Mouse (Mus musculus): ENCODE results near the gene Slc9a8. TPM values are rescaled to one million over a fixed set of nuclear protein-coding genes. Genes with fewer than 3 reads are reported as not detected.

Gene Slc9a8
- polyA plus RNA-seq, 1 experiment from 2014 or later = 9.3 TPM

GRCm38 (mm10) chr2:167512365-167512764 is 90.9 kb downstream of the Slc9a8 start:
- 86% methylated on average over 9 of the region's 9 CpGs for WGBS (ENCODE audit: insufficient replicate concordance)
- Histone ChIP-seq H3K4me2 (ENCODE audit: low read depth, low read length) (no peak overlapping the region), H3K4me3 (ENCODE audit: low read depth, low read length) (no peak overlapping the region), H3K27me3 (ENCODE audit: insufficient read depth, low read length) (no peaks in the 10 kb centered on the region), H3K27ac (ENCODE audit: low read depth) (no peak overlapping the region), H3K4me1 (ENCODE audit: insufficient read depth) (peaks cover 10% of the 10 kb centered on the region), H3K9me3 (ENCODE audit: low read length) (no peaks in the 10 kb centered on the region), H3K36me3 (replicated peaks; ENCODE audit: insufficient read depth, low read length) (peaks cover 95% of the 10 kb centered on the region), H3K9ac (replicated peaks) (no peak overlapping the region)
- ATAC-seq (no peak), DNase-seq (no peak)
- TF ChIP-seq EP300 (IDR thresholded peaks at IDR 0.05; ENCODE audit: low read depth) (no peak), CTCF (IDR thresholded peaks at IDR 0.05; ENCODE audit: low read depth) (no peak)

GRCm38 (mm10) chr2:167512970-167513369 is 91.5 kb downstream of the Slc9a8 start:
- H3K9ac ChIP-seq (replicated peaks) = no peak overlapping the region
- WGBS (ENCODE audit: insufficient replicate concordance) = 87% methylated on average over 5 of the region's 5 CpGs
- H3K4me3 ChIP-seq (ENCODE audit: low read depth, low read length) = no peak overlapping the region
- ATAC-seq = no peak
- H3K4me1 ChIP-seq (ENCODE audit: insufficient read depth) = peaks cover 7% of the 10 kb centered on the region
- H3K27me3 ChIP-seq (ENCODE audit: insufficient read depth, low read length) = no peaks in the 10 kb centered on the region
- DNase-seq = no peak
- H3K9me3 ChIP-seq (ENCODE audit: low read length) = no peaks in the 10 kb centered on the region
- no peak overlapping the region for H3K4me2 ChIP-seq (ENCODE audit: low read depth, low read length)
- no peak overlapping the region for H3K27ac ChIP-seq (ENCODE audit: low read depth)
- TF ChIP-seq CTCF (IDR thresholded peaks at IDR 0.05; ENCODE audit: low read depth) (peak; percentile 74), EP300 (IDR thresholded peaks at IDR 0.05; ENCODE audit: low read depth) (no peak)
- H3K36me3 ChIP-seq (replicated peaks; ENCODE audit: insufficient read depth, low read length) = peaks cover 95% of the 10 kb centered on the region

DNA sequence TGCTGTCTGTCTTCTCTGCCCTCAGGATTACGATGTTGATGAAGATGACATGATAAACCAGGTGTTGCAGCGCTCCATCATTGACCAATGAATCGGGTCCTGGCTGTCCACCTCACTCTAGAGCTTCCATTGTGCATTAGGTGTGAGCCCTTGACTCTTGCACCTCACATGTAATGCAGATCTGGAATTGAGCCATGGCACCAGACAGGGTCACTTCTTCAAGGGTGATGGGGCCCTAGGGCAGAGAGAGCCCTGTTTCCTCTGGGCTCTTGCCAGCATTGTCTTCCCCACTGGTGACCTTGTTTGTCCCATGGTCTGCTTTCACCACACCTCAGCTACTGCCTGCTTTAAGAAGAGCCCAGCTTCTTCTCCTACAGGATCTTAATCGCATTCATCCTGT is 93.1 kb downstream of the Slc9a8 start:
- 96% methylated on average over 4 of the region's 4 CpGs for WGBS (ENCODE audit: insufficient replicate concordance)
- DNase-seq (no peak), ATAC-seq (no peak)
- peaks cover 7% of the 10 kb centered on the region for H3K4me1 ChIP-seq (ENCODE audit: insufficient read depth)
- no peak overlapping the region for H3K4me3 ChIP-seq (ENCODE audit: low read depth, low read length)
- H3K27me3 ChIP-seq (ENCODE audit: insufficient read depth, low read length) = no peaks in the 10 kb centered on the region
- H3K9ac ChIP-seq (replicated peaks) = no peak overlapping the region
- peaks cover 83% of the 10 kb centered on the region for H3K36me3 ChIP-seq (replicated peaks; ENCODE audit: insufficient read depth, low read length)
- no peak for TF ChIP-seq EP300 (IDR thresholded peaks at IDR 0.05; ENCODE audit: low read depth)
- TF ChIP-seq CTCF (IDR thresholded peaks at IDR 0.05; ENCODE audit: low read depth) = no peak
- no peaks in the 10 kb centered on the region for H3K9me3 ChIP-seq (ENCODE audit: low read length)
- no peak overlapping the region for H3K27ac ChIP-seq (ENCODE audit: low read depth)
- no peak overlapping the region for H3K4me2 ChIP-seq (ENCODE audit: low read depth, low read length)

DNA sequence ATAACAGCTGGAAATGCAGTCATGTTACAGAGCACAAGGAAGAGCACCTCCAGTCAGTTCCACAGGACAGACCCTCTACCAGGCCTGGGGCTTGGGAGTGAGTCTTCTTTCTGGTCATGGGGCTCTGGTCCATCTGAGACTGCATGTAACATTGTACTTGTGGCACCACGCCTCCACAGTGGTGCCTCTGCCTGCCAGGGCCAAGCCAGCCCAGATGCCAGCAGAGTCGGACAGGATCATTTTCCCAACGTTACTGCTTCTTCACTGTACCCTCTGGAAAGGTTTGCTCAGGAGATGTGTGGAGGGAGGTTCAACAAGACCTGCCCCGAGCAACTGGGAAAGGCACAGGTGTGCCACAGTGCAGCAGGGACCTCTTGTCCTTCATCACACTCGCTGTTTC is 94.2 kb downstream of the Slc9a8 start:
- Histone ChIP-seq H3K9me3 (ENCODE audit: low read length) (no peaks in the 10 kb centered on the region), H3K4me3 (ENCODE audit: low read depth, low read length) (no peak overlapping the region), H3K27ac (ENCODE audit: low read depth) (no peak overlapping the region), H3K9ac (replicated peaks) (no peak overlapping the region), H3K27me3 (ENCODE audit: insufficient read depth, low read length) (no peaks in the 10 kb centered on the region), H3K36me3 (replicated peaks; ENCODE audit: insufficient read depth, low read length) (peaks cover 73% of the 10 kb centered on the region), H3K4me1 (ENCODE audit: insufficient read depth) (peaks cover 1% of the 10 kb centered on the region; the same call in 1 of the 2 replicates), H3K4me2 (ENCODE audit: low read depth, low read length) (no peak overlapping the region)
- WGBS (ENCODE audit: insufficient replicate concordance) = 82% methylated on average over 5 of the region's 5 CpGs
- DNase-seq = no peak
- ATAC-seq = no peak
- no peak for TF ChIP-seq CTCF (IDR thresholded peaks at IDR 0.05; ENCODE audit: low read depth)
- no peak for TF ChIP-seq EP300 (IDR thresholded peaks at IDR 0.05; ENCODE audit: low read depth)

- Histone ChIP-seq H3K9ac (replicated peaks) (no peak overlapping the region), H3K4me3 (ENCODE audit: low read depth, low read length) (no peak overlapping the region), H3K9me3 (ENCODE audit: low read length) (no peaks in the 10 kb centered on the region), H3K27me3 (ENCODE audit: insufficient read depth, low read length) (no peaks in the 10 kb centered on the region), H3K4me1 (ENCODE audit: insufficient read depth) (no peaks in the 10 kb centered on the region), H3K4me2 (ENCODE audit: low read depth, low read length) (no peak overlapping the region), H3K27ac (ENCODE audit: low read depth) (no peak overlapping the region), H3K36me3 (replicated peaks; ENCODE audit: insufficient read depth, low read length) (peaks cover 34% of the 10 kb centered on the region)
- 70% methylated on average over 5 of the region's 5 CpGs for WGBS (ENCODE audit: insufficient replicate concordance)
- peak; percentile 57 for TF ChIP-seq CTCF (IDR thresholded peaks at IDR 0.05; ENCODE audit: low read depth)
- no peak for TF ChIP-seq EP300 (IDR thresholded peaks at IDR 0.05; ENCODE audit: low read depth)
- ATAC-seq (no peak), DNase-seq (no peak)
Observed at GRCm38 (mm10) chr2:167519606-167520252, 98.2 kb downstream of the Slc9a8 start.

Other genes starting within 250 kb of the Slc9a8 start
- gene Kcnb1, start 231.6 kb upstream of the Slc9a8 start, polyA plus RNA-seq (2015; fragmentation: Nextera tagmentation; extraction: Ambion mirVana) = 0.11 and 0.21 TPM in 2 replicates
- 1.1 and 1.8 TPM in 2 replicates for gene Ptgis, start 181.1 kb upstream of the Slc9a8 start, polyA plus RNA-seq (2015; fragmentation: Nextera tagmentation; extraction: Ambion mirVana)
- gene B4galt5, start 72.5 kb upstream of the Slc9a8 start, polyA plus RNA-seq (2015; fragmentation: Nextera tagmentation; extraction: Ambion mirVana) = 3.2 and 4.2 TPM in 2 replicates
- 39.5 and 44.0 TPM in 2 replicates for gene Rnf114, start 70.9 kb downstream of the Slc9a8 start, polyA plus RNA-seq (2015; fragmentation: Nextera tagmentation; extraction: Ambion mirVana)
- gene Spata2, start 71.2 kb downstream of the Slc9a8 start, polyA plus RNA-seq (2015; fragmentation: Nextera tagmentation; extraction: Ambion mirVana) = 4.7 and 4.9 TPM in 2 replicates
- 1.6 and 2.3 TPM in 2 replicates for gene Snai1, start 116.5 kb downstream of the Slc9a8 start, polyA plus RNA-seq (2015; fragmentation: Nextera tagmentation; extraction: Ambion mirVana)
- 122 TPM in 2 replicates for gene Ube2v1, start 210.4 kb downstream of the Slc9a8 start, polyA plus RNA-seq (2015; fragmentation: Nextera tagmentation; extraction: Ambion mirVana)
- gene Gm20431, start 239.8 kb downstream of the Slc9a8 start, polyA plus RNA-seq (2015; fragmentation: Nextera tagmentation; extraction: Ambion mirVana) = 1.7 and 2.4 TPM in 2 replicates

All from liver, postnatal 0 days (tissue).